Mouse (Mus musculus) liver, embryonic 16.5 days (tissue): ENCODE results near the gene Arfip2. TPM values are rescaled to one million over a fixed set of nuclear protein-coding genes. Genes with fewer than 3 reads are reported as not detected.

Source experiments
- ATAC-seq: fragments of 200-750 bp; cut with Nextera tagmentation; 2 replicates; pipeline ENCODE4 v1.8.0; 2017; ENCODE audit warnings: low read depth, mild to moderate bottlenecking, moderate number of reproducible peaks, moderate library complexity
- H3K27ac ChIP-seq: fragments of 300-500 bp; sonication (generic); 2 replicates; pipeline ENCODE4 v1.5.1; 2014; ENCODE audit warnings: mild to moderate bottlenecking, low read length
- H3K27me3 ChIP-seq: fragments of 300-500 bp; sonication (generic); 2 replicates; pipeline ENCODE4 v1.6.1; 2014; ENCODE audit warnings: low read depth, low read length, mixed read lengths; ENCODE audit not compliant: control insufficient read depth, insufficient read depth
- H3K36me3 ChIP-seq: fragments of 300-500 bp; sonication (generic); 2 replicates; pipeline ENCODE4 v1.6.1; 2014; ENCODE audit warnings: mild to moderate bottlenecking; ENCODE audit not compliant: control insufficient read depth, insufficient read depth
- H3K4me1 ChIP-seq: fragments of 300-500 bp; sonication (generic); 2 replicates; pipeline ENCODE4 v1.6.1; 2014; ENCODE audit warnings: low read depth, low read length, mixed read lengths; ENCODE audit not compliant: control insufficient read depth
- H3K4me2 ChIP-seq: fragments of 300-500 bp; sonication (generic); 2 replicates; pipeline ENCODE4 v1.6.1; 2014; ENCODE audit warnings: low read depth, low read length, mixed read lengths
- H3K4me3 ChIP-seq: fragments of 300-500 bp; sonication (generic); 2 replicates; pipeline ENCODE4 v1.5.1; 2014; ENCODE audit warnings: low read depth, mild to moderate bottlenecking, low read length
- H3K9ac ChIP-seq: fragments of 300-500 bp; sonication (generic); 2 replicates; pipeline ENCODE4 v1.6.1; 2014; ENCODE audit warnings: low read depth, low read length
- H3K9me3 ChIP-seq: fragments of 300-500 bp; sonication (generic); replicated peaks from 2 replicates; pipeline ENCODE4 v1.6.1; 2016; ENCODE audit warnings: low read length; ENCODE audit not compliant: control insufficient read depth
- WGBS: fragments of 180-500 bp; shearing (Covaris S2); extraction: QIAGEN DNeasy Blood & Tissue Kit; methylation state at CpG from one replicate; pipeline ENCODE4 v1.1.7; 2014; ENCODE audit not compliant: insufficient replicate concordance; 5-methylcytosine and 5-hydroxymethylcytosine counted together
- polyA plus RNA-seq: library from polyadenylated mRNA; unstranded; fragments of >200 nt; fragmentation: Nextera tagmentation; extraction: Ambion mirVana; gene quantifications from 2 replicates; pipeline ENCODE4 v1.2.1, GENCODE M21; 2015

The Arfip2 gene
- polyA plus RNA-seq, 1 experiment from 2014 or later = 11.0 TPM

- Histone ChIP-seq H3K9me3 (no peaks in the 10 kb centered on the region), H3K27ac (no peak overlapping the region), H3K4me1 (no peaks in the 10 kb centered on the region), H3K4me3 (no peak overlapping the region), H3K9ac (no peak overlapping the region), H3K27me3 (no peaks in the 10 kb centered on the region), H3K36me3 (no peaks in the 10 kb centered on the region; the same call in 1 of the 2 replicates), H3K4me2 (no peak overlapping the region)
- 36% methylated on average over 9 of the region's 9 CpGs for WGBS
- ATAC-seq = no peak
Measured at GRCm38 (mm10) chr7:105588325-105588912, 51.8 kb downstream of the Arfip2 start.

Other genes with a start within 250 kb of the Arfip2 start
- 13.7 and 13.8 TPM in 2 replicates for gene Fam160a2, start 240.4 kb downstream of the Arfip2 start, polyA plus RNA-seq
- not detected in 2 replicates for gene Cnga4, start 235.8 kb downstream of the Arfip2 start, polyA plus RNA-seq
- gene Cckbr, start 214.7 kb downstream of the Arfip2 start, polyA plus RNA-seq = not detected in 2 replicates
- 4.0 and 5.2 TPM in 2 replicates for gene Cavin3, start 158.1 kb downstream of the Arfip2 start, polyA plus RNA-seq
- 21.3 and 21.9 TPM in 2 replicates for gene Smpd1, start 86.1 kb downstream of the Arfip2 start, polyA plus RNA-seq
- gene Apbb1, start 58.8 kb downstream of the Arfip2 start, polyA plus RNA-seq = 1.9 and 3.3 TPM in 2 replicates
- 451 and 504 TPM in 2 replicates for gene Hpx, start 40.3 kb downstream of the Arfip2 start, polyA plus RNA-seq
- gene Trim3, start 6.8 kb downstream of the Arfip2 start, polyA plus RNA-seq = 3.1 and 4.6 TPM in 2 replicates
- gene Timm10b, start 360 bp downstream of the Arfip2 start, polyA plus RNA-seq = 91.7 and 106 TPM in 2 replicates
- 4.1 and 17.0 TPM in 2 replicates for gene Gm45799, start 136 bp upstream of the Arfip2 start, polyA plus RNA-seq
- 0.13 and 0.16 TPM in 2 replicates for gene Dnhd1, start 10.4 kb upstream of the Arfip2 start, polyA plus RNA-seq
- 114 and 116 TPM in 2 replicates for gene Ilk, start 96.2 kb upstream of the Arfip2 start, polyA plus RNA-seq
- 11.0 and 11.5 TPM in 2 replicates for gene Rrp8, start 97.0 kb upstream of the Arfip2 start, polyA plus RNA-seq
- gene Taf10, start 103.9 kb upstream of the Arfip2 start, polyA plus RNA-seq = 82.4 and 84.8 TPM in 2 replicates
- 65.0 and 73.5 TPM in 2 replicates for gene Tpp1, start 111.8 kb upstream of the Arfip2 start, polyA plus RNA-seq
- 0.77 and 0.91 TPM in 2 replicates for gene Dchs1, start 147.2 kb upstream of the Arfip2 start, polyA plus RNA-seq
- gene Mrpl17, start 170.7 kb upstream of the Arfip2 start, polyA plus RNA-seq = 204 and 210 TPM in 2 replicates